Mouse (Mus musculus) liver, embryonic 16.5 days (tissue): ENCODE measurements around the gene Lamp1. TPM values are rescaled to one million over a fixed set of nuclear protein-coding genes. Genes with fewer than 3 reads are reported as not detected.

Experiments
- ATAC-seq: fragments of 200-750 bp; cut with Nextera tagmentation; 2 replicates; pipeline ENCODE4 v1.8.0; 2017; ENCODE audit warnings: low read depth, mild to moderate bottlenecking, moderate number of reproducible peaks, moderate library complexity
- H3K27ac ChIP-seq: fragments of 300-500 bp; sonication (generic); 2 replicates; pipeline ENCODE4 v1.5.1; 2014; ENCODE audit warnings: mild to moderate bottlenecking, low read length
- H3K27me3 ChIP-seq: fragments of 300-500 bp; sonication (generic); 2 replicates; pipeline ENCODE4 v1.6.1; 2014; ENCODE audit warnings: low read depth, low read length, mixed read lengths; ENCODE audit not compliant: control insufficient read depth, insufficient read depth
- H3K36me3 ChIP-seq: fragments of 300-500 bp; sonication (generic); 2 replicates; pipeline ENCODE4 v1.6.1; 2014; ENCODE audit warnings: mild to moderate bottlenecking; ENCODE audit not compliant: control insufficient read depth, insufficient read depth
- H3K4me1 ChIP-seq: fragments of 300-500 bp; sonication (generic); 2 replicates; pipeline ENCODE4 v1.6.1; 2014; ENCODE audit warnings: low read depth, low read length, mixed read lengths; ENCODE audit not compliant: control insufficient read depth
- H3K4me2 ChIP-seq: fragments of 300-500 bp; sonication (generic); 2 replicates; pipeline ENCODE4 v1.6.1; 2014; ENCODE audit warnings: low read depth, low read length, mixed read lengths
- H3K4me3 ChIP-seq: fragments of 300-500 bp; sonication (generic); 2 replicates; pipeline ENCODE4 v1.5.1; 2014; ENCODE audit warnings: low read depth, mild to moderate bottlenecking, low read length
- H3K9ac ChIP-seq: fragments of 300-500 bp; sonication (generic); 2 replicates; pipeline ENCODE4 v1.6.1; 2014; ENCODE audit warnings: low read depth, low read length
- H3K9me3 ChIP-seq: fragments of 300-500 bp; sonication (generic); replicated peaks from 2 replicates; pipeline ENCODE4 v1.6.1; 2016; ENCODE audit warnings: low read length; ENCODE audit not compliant: control insufficient read depth
- WGBS: fragments of 180-500 bp; shearing (Covaris S2); extraction: QIAGEN DNeasy Blood & Tissue Kit; methylation state at CpG from one replicate; pipeline ENCODE4 v1.1.7; 2014; ENCODE audit not compliant: insufficient replicate concordance; 5-methylcytosine and 5-hydroxymethylcytosine counted together
- polyA plus RNA-seq: library from polyadenylated mRNA; unstranded; fragments of >200 nt; fragmentation: Nextera tagmentation; extraction: Ambion mirVana; gene quantifications from 2 replicates; pipeline ENCODE4 v1.2.1, GENCODE M21; 2015

Lamp1 gene
- polyA plus RNA-seq, result 181 and 197 TPM in 2 replicates

- peak within 1 kb of the TSS; percentile 92 for H3K4me3 ChIP-seq
- peak within 1 kb of the TSS; percentile 97 for H3K9ac ChIP-seq
- H3K36me3 ChIP-seq, result no peaks in the 10 kb centered on the region
- peaks cover 41% of the 10 kb centered on the region for H3K4me1 ChIP-seq
- ATAC-seq, result peak; percentile 86
- H3K4me2 ChIP-seq, result peak within 1 kb of the TSS; percentile 85
- WGBS, result 1% methylated on average over 41 of the region's 50 CpGs
- no peaks in the 10 kb centered on the region for H3K27me3 ChIP-seq
- peak within 1 kb of the TSS; percentile 88 for H3K27ac ChIP-seq
- no peaks in the 10 kb centered on the region for H3K9me3 ChIP-seq
These were observed at the start of gene Lamp1 for GRCm38 (mm10) chr8:13158718-13159376. TSS of gene Lamp1 (plus strand) at chr8:13159161.

DNA sequence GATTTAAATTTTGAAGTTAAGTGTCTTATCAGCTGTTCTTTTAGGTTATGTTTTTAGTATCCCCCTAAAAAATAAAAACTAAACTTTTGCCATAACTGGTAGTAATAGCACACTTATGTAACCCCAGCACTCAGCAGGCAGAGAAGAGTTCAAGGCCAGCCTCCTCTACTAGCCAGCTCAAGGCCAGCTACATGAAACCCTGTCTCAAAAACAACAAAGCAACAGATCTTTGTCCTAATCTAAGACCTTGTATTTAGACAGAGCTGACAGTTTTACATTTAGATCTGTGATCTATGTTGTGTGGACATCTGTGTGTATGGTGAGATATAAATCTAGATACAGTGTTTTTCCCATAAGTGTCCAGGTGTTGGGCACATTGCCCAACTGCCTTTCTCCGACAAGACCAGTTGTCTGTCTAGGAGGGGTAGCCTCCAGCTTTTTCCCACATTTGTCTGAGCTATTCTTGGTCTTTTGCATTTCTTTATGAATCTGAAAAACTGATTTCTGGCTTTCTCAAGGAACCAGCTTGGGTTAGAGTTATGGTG lies 49.5 kb upstream of the Lamp1 start:
- no peak for ATAC-seq
- H3K9me3 ChIP-seq, result no peaks in the 10 kb centered on the region
- peak overlapping the region; percentile 71 for H3K4me2 ChIP-seq
- 27% methylated on average over 1 of the region's 1 CpGs for WGBS
- H3K4me3 ChIP-seq, result peak overlapping the region; percentile 37
- peaks cover 13% of the 10 kb centered on the region for H3K36me3 ChIP-seq
- H3K27ac ChIP-seq, result peak overlapping the region; percentile 98
- peak overlapping the region; percentile 22; the same call in 1 of the 2 replicates for H3K9ac ChIP-seq
- H3K4me1 ChIP-seq, result peaks cover 39% of the 10 kb centered on the region
- no peaks in the 10 kb centered on the region for H3K27me3 ChIP-seq

GRCm38 (mm10) chr8:13111917-13112316 lies 47.0 kb upstream of the Lamp1 start:
- no peak overlapping the region for H3K4me2 ChIP-seq
- no peak for ATAC-seq
- no peak overlapping the region for H3K9ac ChIP-seq
- no peak overlapping the region for H3K4me3 ChIP-seq
- H3K36me3 ChIP-seq, result peaks cover 13% of the 10 kb centered on the region
- no peaks in the 10 kb centered on the region for H3K9me3 ChIP-seq
- H3K4me1 ChIP-seq, result peaks cover 32% of the 10 kb centered on the region
- H3K27ac ChIP-seq, result no peak overlapping the region
- WGBS, result 89% methylated on average over 11 of the region's 11 CpGs
- no peaks in the 10 kb centered on the region for H3K27me3 ChIP-seq

DNA sequence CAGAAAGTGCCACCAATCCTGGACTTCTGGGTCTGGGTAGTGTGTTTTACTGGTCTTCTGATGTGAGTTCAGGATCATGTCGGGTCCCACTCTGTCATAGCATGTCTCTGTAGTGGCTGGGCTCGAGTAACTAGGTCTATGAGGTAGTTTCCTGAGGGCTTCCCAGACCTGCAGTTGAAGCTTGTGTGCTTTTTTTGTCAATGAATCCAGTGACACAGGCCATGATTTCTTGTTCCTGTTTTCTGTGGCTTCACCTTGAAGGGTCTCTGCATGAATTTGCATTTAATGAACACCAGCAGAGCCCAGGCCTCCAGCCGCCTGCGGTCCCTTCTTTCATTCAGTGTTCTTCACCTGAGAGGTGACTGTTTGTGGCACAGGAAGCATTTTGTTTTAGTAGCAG lies 45.7 kb upstream of the Lamp1 start:
- Histone ChIP-seq H3K9ac (no peak overlapping the region), H3K27ac (no peak overlapping the region), H3K4me1 (peaks cover 21% of the 10 kb centered on the region), H3K4me2 (no peak overlapping the region), H3K36me3 (peaks cover 7% of the 10 kb centered on the region; the same call in 1 of the 2 replicates), H3K27me3 (no peaks in the 10 kb centered on the region), H3K4me3 (no peak overlapping the region), H3K9me3 (no peaks in the 10 kb centered on the region)
- WGBS, result 65% methylated on average over 4 of the region's 4 CpGs
- ATAC-seq, result no peak

- Histone ChIP-seq H3K36me3 (peaks cover 7% of the 10 kb centered on the region), H3K4me3 (no peak overlapping the region), H3K9me3 (no peaks in the 10 kb centered on the region), H3K27ac (no peak overlapping the region), H3K4me1 (peaks cover 13% of the 10 kb centered on the region), H3K4me2 (no peak overlapping the region), H3K27me3 (no peaks in the 10 kb centered on the region), H3K9ac (no peak overlapping the region)
- no peak for ATAC-seq
- 86% methylated on average over 2 of the region's 2 CpGs for WGBS
These were observed 41.9 kb upstream of the Lamp1 start for GRCm38 (mm10) chr8:13117096-13117495.

- WGBS, result 86% methylated on average over 3 of the region's 3 CpGs
- Histone ChIP-seq H3K4me1 (peaks cover 26% of the 10 kb centered on the region), H3K4me3 (no peak overlapping the region), H3K9me3 (no peaks in the 10 kb centered on the region), H3K27ac (no peak overlapping the region), H3K4me2 (no peak overlapping the region), H3K9ac (no peak overlapping the region), H3K36me3 (peaks cover 4% of the 10 kb centered on the region), H3K27me3 (no peaks in the 10 kb centered on the region)
- no peak for ATAC-seq
These were observed 40.4 kb upstream of the Lamp1 start for GRCm38 (mm10) chr8:13118516-13118915.

GRCm38 (mm10) chr8:13120882-13121665 lies 37.9 kb upstream of the Lamp1 start:
- H3K36me3 ChIP-seq, result peaks cover 13% of the 10 kb centered on the region
- H3K4me2 ChIP-seq, result 0 out of 2 replicates have a peak overlapping the region, but pooled peaks have one; percentile 10
- no peak overlapping the region for H3K9ac ChIP-seq
- H3K4me1 ChIP-seq, result peaks cover 26% of the 10 kb centered on the region
- 22% methylated on average over 7 of the region's 7 CpGs for WGBS
- ATAC-seq, result peak; percentile 75
- H3K9me3 ChIP-seq, result no peaks in the 10 kb centered on the region
- H3K27ac ChIP-seq, result peak overlapping the region; percentile 16
- no peaks in the 10 kb centered on the region for H3K27me3 ChIP-seq
- H3K4me3 ChIP-seq, result no peak overlapping the region

- peak overlapping the region; percentile 22; the same call in 1 of the 2 replicates for H3K27ac ChIP-seq
- peaks cover 26% of the 10 kb centered on the region for H3K4me1 ChIP-seq
- no peak overlapping the region; the same call in 1 of the 2 replicates for H3K9ac ChIP-seq
- peak; percentile 60 for ATAC-seq
- 19% methylated on average over 7 of the region's 7 CpGs for WGBS
- H3K9me3 ChIP-seq, result no peaks in the 10 kb centered on the region
- H3K4me3 ChIP-seq, result no peak overlapping the region
- H3K27me3 ChIP-seq, result no peaks in the 10 kb centered on the region
- H3K36me3 ChIP-seq, result peaks cover 30% of the 10 kb centered on the region
- H3K4me2 ChIP-seq, result no peak overlapping the region
These were observed 36.0 kb upstream of the Lamp1 start for GRCm38 (mm10) chr8:13122887-13123421.
